Mouse (Mus musculus): Measurements from ENCODE around the gene Whrn.

The Whrn gene

GRCm38 (mm10) chr4:63405683-63406082 lies 90.1 kb downstream of the Whrn start:
- no peak for DNase-seq

GRCm38 (mm10) chr4:63405051-63405450 lies 90.7 kb downstream of the Whrn start:
- no peak for DNase-seq

GRCm38 (mm10) chr4:63404205-63404604 lies 91.6 kb downstream of the Whrn start:
- DNase-seq = no peak

- peak; percentile 96 for DNase-seq
Measured at GRCm38 (mm10) chr4:63403040-63403959, 92.5 kb downstream of the Whrn start, which contains the start of gene Akna. Akna (minus strand) TSS chr4:63403354.

DNA sequence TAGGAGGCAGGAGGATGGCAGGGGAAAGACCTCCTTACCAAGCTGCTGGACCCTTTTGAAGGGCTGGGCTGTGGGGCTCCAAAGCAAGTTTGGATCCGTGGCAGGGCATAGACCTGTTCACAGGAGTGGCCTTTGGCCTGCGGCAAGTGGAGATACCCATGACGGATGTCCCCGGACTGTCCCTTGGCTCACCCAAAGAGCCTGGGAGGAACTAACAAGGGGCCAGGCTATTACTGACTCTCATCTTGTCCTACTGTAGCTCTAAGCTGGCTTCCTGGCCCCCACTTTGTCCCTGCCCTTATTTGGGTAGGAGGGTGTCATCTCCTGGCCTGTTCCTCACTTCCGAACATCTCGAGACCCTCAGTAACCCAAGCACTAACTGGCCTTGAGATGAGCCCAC lies 93.2 kb downstream of the Whrn start:
- no peak for DNase-seq

DNA sequence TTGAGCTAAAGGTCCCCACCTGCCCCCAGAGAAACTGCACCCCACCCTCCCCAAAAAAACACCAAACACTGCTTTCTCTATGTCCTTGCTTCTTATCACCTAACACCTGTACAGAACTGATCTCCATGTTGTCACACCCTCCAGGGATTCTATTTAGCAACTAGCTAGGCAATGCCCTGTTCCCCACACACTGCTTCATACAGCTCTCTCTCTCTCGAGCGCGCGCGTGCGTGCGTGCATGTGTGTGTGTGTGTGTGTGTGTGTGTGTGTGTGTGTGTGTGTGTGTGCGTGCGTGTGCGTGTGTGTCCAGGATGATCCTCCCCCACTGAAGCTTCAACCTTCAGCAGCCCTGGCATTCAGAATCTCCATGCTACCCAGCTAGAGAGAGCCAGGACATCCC lies 93.7 kb downstream of the Whrn start:
- DNase-seq = no peak

GRCm38 (mm10) chr4:63401620-63402019 lies 94.2 kb downstream of the Whrn start:
- no peak for DNase-seq

DNA sequence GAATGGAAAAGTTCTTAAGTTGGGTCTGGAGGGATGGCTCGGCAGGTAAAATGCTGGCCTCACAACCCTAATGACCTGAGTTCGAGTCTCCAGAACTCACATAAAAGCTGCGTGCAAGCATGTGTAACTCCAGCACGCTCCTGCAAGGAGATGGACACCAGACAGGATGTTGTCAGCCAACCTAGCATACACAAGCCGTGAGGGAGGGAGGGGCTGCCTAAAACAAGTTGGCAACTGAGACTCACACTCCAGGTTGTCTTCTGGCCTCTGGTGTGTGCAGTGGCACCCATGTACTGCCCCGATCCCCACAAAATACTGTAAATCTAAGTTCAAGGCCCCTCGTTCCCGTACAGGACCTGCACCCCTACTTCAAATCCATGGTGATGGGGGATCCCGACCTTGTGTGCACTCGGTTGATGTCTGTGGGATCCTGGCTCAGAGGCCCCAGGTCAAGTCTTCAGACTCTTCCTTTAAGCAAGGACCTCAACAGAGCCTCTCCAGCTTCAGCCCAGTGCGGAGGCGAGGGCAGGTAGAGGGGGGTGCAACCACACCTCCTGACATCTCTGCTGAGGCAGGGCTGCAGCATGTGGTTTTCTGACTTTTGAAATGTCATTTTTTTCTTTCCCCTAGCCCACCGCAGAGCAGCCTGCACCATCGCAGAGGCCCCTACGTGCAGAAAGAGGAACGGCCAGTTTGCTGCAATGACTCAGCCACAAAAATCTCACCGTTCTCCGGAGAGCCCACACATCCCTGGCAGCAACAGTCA lies 95.1 kb downstream of the Whrn start:
- no peak for DNase-seq

GRCm38 (mm10) chr4:63399691-63400270 lies 96.0 kb downstream of the Whrn start:
- DNase-seq = no peak

DNA sequence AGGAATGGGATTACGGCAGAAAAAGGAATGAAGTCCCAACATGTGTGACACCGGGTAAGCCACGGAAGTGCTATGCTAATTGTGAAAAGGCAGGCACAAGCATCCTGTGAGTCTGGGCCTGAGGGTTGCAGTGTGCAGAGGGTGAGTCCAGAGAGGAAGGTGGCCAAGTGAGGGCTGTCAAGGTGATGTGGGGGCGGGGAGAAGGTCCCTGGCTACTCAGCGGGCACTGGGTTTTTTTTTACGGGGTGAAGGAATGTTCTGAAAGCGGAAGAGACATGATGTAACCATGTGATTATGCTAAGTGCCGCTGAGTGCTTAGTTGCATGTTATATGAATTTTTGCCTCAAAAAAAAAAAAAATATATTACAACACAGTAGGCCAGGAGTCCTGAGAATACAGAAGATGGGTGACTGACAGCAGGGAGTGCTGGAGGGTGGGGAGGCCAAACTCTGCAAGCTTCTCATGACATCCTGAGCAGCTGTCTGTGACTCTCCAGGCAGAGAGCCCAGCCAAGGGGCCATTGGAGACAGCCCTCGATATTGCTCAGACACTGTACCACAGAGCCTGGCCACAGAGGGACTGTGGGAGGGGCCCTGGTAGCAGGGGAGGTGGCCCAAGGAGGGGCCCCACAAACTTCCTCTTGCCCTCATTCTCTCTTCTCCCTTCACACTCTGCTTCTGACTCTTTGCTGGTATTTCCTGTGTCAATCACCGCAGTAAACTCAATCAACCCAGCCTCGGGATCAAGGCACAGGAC lies 96.8 kb downstream of the Whrn start:
- DNase-seq = peak; percentile 78

- DNase-seq = no peak
Measured at GRCm38 (mm10) chr4:63397981-63398537, 97.7 kb downstream of the Whrn start.

DNA sequence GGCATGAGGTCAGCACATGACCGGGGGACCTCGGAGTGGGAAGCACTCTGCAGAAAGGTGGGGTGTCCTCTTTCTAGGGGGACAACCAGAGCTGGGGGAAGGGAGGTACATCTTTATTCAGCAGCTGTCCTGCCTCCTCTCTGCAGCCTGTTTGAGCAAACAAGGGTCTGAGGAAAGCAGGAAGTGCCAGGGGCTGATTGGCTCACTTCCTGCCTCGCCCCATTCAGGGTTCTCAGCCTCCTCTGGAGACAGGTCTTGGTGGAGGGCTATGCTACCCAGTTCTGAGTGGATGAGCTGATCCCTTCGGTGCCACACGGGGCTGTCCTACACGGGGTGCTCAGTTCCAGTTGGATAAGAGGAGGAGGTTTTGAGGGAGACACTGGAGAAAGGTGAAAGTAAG lies 104.5 kb downstream of the Whrn start:
- DNase-seq = no peak

GRCm38 (mm10) chr4:63389887-63390528 lies 105.8 kb downstream of the Whrn start:
- no peak for DNase-seq

DNA sequence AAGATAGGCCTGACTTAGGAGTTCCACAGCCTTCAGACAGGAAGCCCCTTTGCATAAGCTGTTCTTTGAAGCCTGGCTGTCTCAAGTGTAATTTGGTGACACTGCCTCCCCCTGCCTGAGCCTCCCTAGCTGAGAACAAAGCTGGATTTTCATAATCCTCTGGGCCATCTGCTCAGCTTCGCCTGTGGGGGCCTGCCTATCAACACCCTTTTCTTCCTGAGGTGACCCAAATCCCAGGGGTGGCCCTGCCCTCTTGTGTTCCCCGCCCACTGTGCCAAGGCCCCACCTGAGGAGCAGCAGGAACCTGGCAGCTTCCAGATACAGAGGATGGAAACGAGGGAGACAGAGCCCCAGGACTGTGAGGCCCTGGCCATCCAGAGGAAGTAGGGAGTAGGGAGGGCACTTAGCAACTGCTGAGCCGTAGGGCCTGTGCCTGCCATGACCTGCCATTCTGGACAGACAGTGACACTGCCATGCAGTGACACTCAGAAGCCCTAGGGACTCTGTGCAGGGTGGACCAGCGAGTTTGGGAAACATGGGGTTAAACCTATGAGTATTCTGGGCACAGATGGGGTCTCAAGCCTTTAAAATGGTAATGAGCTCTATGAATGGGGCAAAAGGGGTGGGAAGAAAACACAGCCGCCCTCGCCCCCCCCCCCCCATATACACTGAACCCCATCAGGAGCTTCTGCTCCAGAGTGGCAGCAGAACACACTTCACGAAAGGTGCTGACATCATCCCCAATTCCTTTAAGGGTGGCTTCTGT lies 106.5 kb downstream of the Whrn start:
- DNase-seq = no peak

GRCm38 (mm10) chr4:63388029-63388428 lies 107.8 kb downstream of the Whrn start:
- no peak for DNase-seq

DNA sequence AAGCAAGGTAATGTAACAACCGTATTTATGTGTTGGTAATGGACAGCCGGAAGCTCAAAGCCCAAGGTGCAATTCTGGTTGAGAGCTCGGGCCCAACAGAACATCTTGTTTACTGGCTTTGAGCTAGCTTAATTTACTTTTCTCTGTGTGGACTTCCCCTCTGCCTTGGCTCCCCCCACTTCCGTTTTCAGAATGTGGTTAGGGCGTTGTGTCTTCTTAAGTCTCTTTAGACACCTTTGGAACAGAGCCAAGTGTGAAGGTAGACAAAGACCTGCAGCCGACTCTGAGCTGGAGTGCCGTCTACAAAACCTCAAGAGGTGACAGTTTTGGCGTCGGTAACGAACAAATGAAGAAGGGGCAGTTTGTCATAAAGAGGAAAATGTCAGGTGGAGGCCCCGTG lies 110.0 kb downstream of the Whrn start:
- DNase-seq = peak; percentile 52

DNA sequence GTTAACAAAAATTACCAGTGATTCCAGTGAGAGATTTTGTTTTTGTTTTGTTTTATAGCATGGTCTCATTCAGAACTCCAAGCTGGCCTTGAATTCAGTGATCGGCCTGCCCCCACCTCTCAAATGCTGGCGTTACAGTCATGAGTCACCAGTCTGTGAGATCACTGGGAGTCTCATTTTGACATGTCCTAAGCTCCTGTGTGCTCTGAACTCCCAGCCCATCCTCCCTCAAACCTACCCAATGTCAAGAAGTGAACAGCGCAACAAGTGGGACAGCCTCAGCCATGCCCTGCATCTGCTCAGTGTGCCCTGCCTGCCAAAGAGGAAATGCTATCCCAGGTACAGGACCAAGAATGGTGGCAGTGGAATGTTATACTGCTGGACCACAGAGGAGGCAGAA lies 110.5 kb downstream of the Whrn start:
- no peak for DNase-seq

DNA sequence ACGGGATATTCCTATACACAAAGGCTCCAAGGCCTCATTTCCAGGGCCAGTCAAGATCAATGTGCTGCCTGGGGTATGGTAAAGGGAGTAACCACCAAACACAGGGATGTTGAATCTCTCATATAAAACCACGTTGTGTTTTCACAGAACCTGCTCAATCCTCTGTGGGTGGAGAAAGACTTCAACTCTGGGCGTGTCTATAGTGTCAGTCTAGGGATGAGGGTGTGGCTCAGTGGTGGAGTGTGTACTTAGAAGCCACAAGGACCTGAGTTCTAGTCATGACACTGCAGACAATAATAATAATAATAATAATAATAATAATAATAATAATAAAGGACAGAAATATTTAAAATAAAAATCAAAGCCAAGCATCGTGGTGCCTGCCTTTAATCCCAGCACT lies 111.5 kb downstream of the Whrn start:
- DNase-seq = no peak

DNA sequence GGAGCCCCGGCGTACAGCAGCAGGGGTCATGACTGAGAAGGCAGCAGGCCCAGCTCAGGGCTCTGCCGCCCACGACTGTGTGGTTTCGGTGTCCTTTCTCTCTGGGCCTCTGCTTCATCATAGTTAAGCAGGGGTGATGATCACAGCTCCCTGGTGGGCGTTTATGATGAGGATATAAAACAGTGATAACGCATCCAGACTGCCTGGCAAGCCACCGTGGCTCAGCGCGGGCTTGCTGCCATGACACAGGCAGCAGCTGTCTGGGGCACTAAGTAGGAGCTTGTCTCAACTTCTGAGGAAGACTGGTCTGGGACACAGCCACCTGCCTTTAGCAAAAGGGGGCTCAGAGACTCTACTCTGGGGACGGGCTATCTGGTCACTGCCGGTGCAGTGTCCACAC lies 112.3 kb downstream of the Whrn start:
- no peak for DNase-seq

GRCm38 (mm10) chr4:63382676-63383369 lies 113.0 kb downstream of the Whrn start:
- DNase-seq = no peak

DNA sequence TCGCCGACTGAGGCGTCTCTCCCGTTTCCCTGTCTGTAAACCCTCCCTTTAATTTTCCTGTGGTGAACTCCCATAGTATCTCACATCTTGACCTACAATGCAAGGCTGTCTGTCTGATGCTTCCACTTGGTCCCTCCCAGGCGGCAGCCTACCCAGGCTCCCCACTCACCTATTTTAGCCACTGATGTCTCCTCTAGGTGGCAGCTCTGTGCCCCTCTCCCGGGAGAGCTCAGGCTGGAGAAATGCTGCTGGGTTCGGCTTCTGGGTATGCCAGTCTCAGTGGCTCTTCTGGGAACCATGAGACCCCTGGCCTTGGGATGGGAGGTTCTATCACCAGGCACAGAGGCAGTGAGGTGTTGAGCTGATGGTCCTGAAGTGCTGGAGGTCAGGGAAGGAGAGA lies 118.3 kb downstream of the Whrn start:
- DNase-seq = no peak
